Mouse (Mus musculus): Measurements from ENCODE around the gene Gm10643.

- TF ChIP-seq CTCF (IDR thresholded peaks at IDR 0.05; ENCODE audit: extremely low read depth, insufficient read length, insufficient replicate concordance, low read depth, low read length) (no peak), POLR2A (IDR thresholded peaks at IDR 0.05; ENCODE audit: low read depth, low read length) (no peak)
These were observed 36.7 kb upstream of the Gm10643 start for GRCm38 (mm10) chr8:84101476-84102270.
